Mouse (Mus musculus): ENCODE data around the gene Atp8b5.

GRCm38 (mm10) chr4:43266623-43267322, at the start of gene Atp8b5:
- TF ChIP-seq CTCF (IDR thresholded peaks at IDR 0.05; ENCODE audit: borderline replicate concordance, insufficient read depth, low read depth, low read length) (peak; percentile 59; the same call in 1 of the 2 replicates), POLR2A (IDR thresholded peaks at IDR 0.05; ENCODE audit: borderline replicate concordance, insufficient read depth, low read length) (no peak)

All from cerebellum, adult 2 months (tissue).